Mouse (Mus musculus) lung, postnatal 0 days (tissue): ENCODE results near the gene Cdk5rap2. TPM values are rescaled to one million over a fixed set of nuclear protein-coding genes. Genes with fewer than 3 reads are reported as not detected.

Source experiments
- ATAC-seq: fragments of 200-750 bp; cut with Nextera tagmentation; 2 replicates; pipeline ENCODE4 v1.8.0; 2017; ENCODE audit warnings: moderate library complexity
- DNase-seq: peaks from one replicate; pipeline ENCODE4 v3.0.0-alpha.2; 2016; ENCODE audit warnings: low spot score
- H3K27ac ChIP-seq: fragments of 300-500 bp; sonication (generic); 2 replicates; pipeline ENCODE4 v1.5.1; 2014; ENCODE audit warnings: antibody characterized with exemption, mild to moderate bottlenecking, low read length, mixed read lengths
- H3K27me3 ChIP-seq: fragments of 300-500 bp; sonication (generic); replicated peaks from 2 replicates; pipeline ENCODE4 v1.6.1; 2014; ENCODE audit warnings: low read length, mixed read lengths; ENCODE audit not compliant: insufficient read depth
- H3K36me3 ChIP-seq: fragments of 300-500 bp; sonication (generic); 2 replicates; pipeline ENCODE4 v1.6.1; 2014; ENCODE audit warnings: low read length, mixed read lengths; ENCODE audit not compliant: insufficient read depth
- H3K4me1 ChIP-seq: fragments of 300-500 bp; sonication (generic); 2 replicates; pipeline ENCODE4 v1.6.1; 2014; ENCODE audit warnings: antibody characterized with exemption, low read depth, low read length, mixed read lengths; ENCODE audit not compliant: insufficient read depth
- H3K4me2 ChIP-seq: fragments of 300-500 bp; sonication (generic); replicated peaks from 2 replicates; pipeline ENCODE4 v1.6.1; 2014; ENCODE audit warnings: low read depth, mild to moderate bottlenecking, low read length, moderate library complexity, mixed read lengths
- H3K4me3 ChIP-seq: fragments of 300-500 bp; sonication (generic); 2 replicates; pipeline ENCODE4 v1.5.1; 2014; ENCODE audit warnings: low read depth, low read length
- H3K9ac ChIP-seq: fragments of 300-500 bp; sonication (generic); replicated peaks from 2 replicates; pipeline ENCODE4 v1.6.1; 2014; ENCODE audit warnings: low read depth, mild to moderate bottlenecking
- H3K9me3 ChIP-seq: fragments of 300-500 bp; sonication (generic); 2 replicates; pipeline ENCODE4 v1.6.1; 2016; ENCODE audit warnings: low read length, mixed read lengths
- CTCF ChIP-seq: IDR thresholded peaks from 2 replicates; pipeline ENCODE4 v1.5.1; 2016; ENCODE audit warnings: antibody characterized with exemption, mild to moderate bottlenecking
- EP300 ChIP-seq: IDR thresholded peaks from 2 replicates; pipeline ENCODE4 v1.6.1; 2016; ENCODE audit warnings: antibody characterized with exemption, mild to moderate bottlenecking, control low read depth
- WGBS: fragments of 180-500 bp; shearing (Covaris S2); extraction: QIAGEN DNeasy Blood & Tissue Kit; methylation state at CpG from one replicate; pipeline ENCODE4 v1.1.7; 2014; 5-methylcytosine and 5-hydroxymethylcytosine counted together
- polyA plus RNA-seq: library from polyadenylated mRNA; unstranded; fragments of >200 nt; fragmentation: Nextera tagmentation; extraction: Ambion mirVana; gene quantifications from 2 replicates; pipeline ENCODE4 v1.2.1, GENCODE M21; 2015

Cdk5rap2 gene
- polyA plus RNA-seq, 1 experiment from 2014 or later, result 3.8 TPM

GRCm38 (mm10) chr4:70334995-70335394 is 75.2 kb downstream of the Cdk5rap2 start:
- Histone ChIP-seq H3K9ac (no peak overlapping the region), H3K27me3 (no peaks in the 10 kb centered on the region), H3K4me3 (no peak overlapping the region), H3K9me3 (no peaks in the 10 kb centered on the region), H3K27ac (no peak overlapping the region), H3K4me1 (no peaks in the 10 kb centered on the region), H3K36me3 (no peaks in the 10 kb centered on the region), H3K4me2 (no peak overlapping the region)
- WGBS, result 61% methylated on average over 4 of the region's 4 CpGs
- no peak for ATAC-seq
- TF ChIP-seq CTCF, result no peak
- TF ChIP-seq EP300, result no peak
- DNase-seq, result no peak

DNA sequence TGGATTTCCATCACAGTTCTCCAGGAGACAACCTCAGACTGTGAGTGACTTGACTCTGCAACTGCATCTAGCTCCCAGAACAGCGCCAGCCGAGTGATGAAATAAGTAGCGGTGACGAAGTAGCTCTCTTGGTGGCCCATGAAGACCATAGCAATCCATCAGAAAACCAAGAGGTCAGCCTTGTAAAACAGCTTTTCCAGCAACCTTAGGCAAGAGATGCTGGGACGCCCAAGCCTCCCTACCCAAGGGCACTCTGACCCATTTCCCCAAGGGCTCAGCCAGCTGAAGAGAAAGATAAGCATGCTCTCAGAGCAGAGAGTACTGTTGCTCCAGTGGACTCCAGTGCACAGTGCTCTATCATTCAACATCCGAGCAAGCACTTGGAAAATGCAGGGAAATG is 77.3 kb downstream of the Cdk5rap2 start:
- H3K36me3 ChIP-seq, result no peaks in the 10 kb centered on the region
- 88% methylated on average over 6 of the region's 6 CpGs for WGBS
- DNase-seq (no peak), ATAC-seq (no peak)
- no peaks in the 10 kb centered on the region for H3K4me1 ChIP-seq
- no peak overlapping the region for H3K4me2 ChIP-seq
- no peak overlapping the region for H3K27ac ChIP-seq
- no peaks in the 10 kb centered on the region for H3K9me3 ChIP-seq
- no peak overlapping the region for H3K4me3 ChIP-seq
- no peaks in the 10 kb centered on the region for H3K27me3 ChIP-seq
- no peak overlapping the region for H3K9ac ChIP-seq
- TF ChIP-seq EP300, result no peak

- 87% methylated on average over 7 of the region's 7 CpGs for WGBS
- H3K36me3 ChIP-seq, result no peaks in the 10 kb centered on the region
- H3K4me2 ChIP-seq, result no peak overlapping the region
- ATAC-seq (no peak), DNase-seq (no peak)
- H3K4me1 ChIP-seq, result no peaks in the 10 kb centered on the region
- H3K4me3 ChIP-seq, result no peak overlapping the region
- no peak overlapping the region for H3K9ac ChIP-seq
- no peaks in the 10 kb centered on the region for H3K27me3 ChIP-seq
- no peak overlapping the region for H3K27ac ChIP-seq
- H3K9me3 ChIP-seq, result no peaks in the 10 kb centered on the region
- no peak for TF ChIP-seq EP300
These were observed 77.7 kb downstream of the Cdk5rap2 start for GRCm38 (mm10) chr4:70332576-70332975.

- 86% methylated on average over 6 of the region's 6 CpGs for WGBS
- TF ChIP-seq EP300, result no peak
- no peak for TF ChIP-seq CTCF
- Histone ChIP-seq H3K9me3 (no peaks in the 10 kb centered on the region), H3K4me3 (no peak overlapping the region), H3K27ac (no peak overlapping the region), H3K4me1 (no peaks in the 10 kb centered on the region), H3K36me3 (no peaks in the 10 kb centered on the region), H3K4me2 (no peak overlapping the region), H3K9ac (no peak overlapping the region), H3K27me3 (no peaks in the 10 kb centered on the region)
- DNase-seq (no peak), ATAC-seq (no peak)
These were observed 79.1 kb downstream of the Cdk5rap2 start for GRCm38 (mm10) chr4:70331181-70331580.

- WGBS, result 91% methylated on average over 9 of the region's 9 CpGs
These were observed 82.2 kb downstream of the Cdk5rap2 start for GRCm38 (mm10) chr4:70328033-70328432.

GRCm38 (mm10) chr4:70327436-70327835 is 82.8 kb downstream of the Cdk5rap2 start:
- no peaks in the 10 kb centered on the region for H3K9me3 ChIP-seq

More at GRCm38 (mm10) chr4:70328033-70328432, 82.2 kb downstream of the Cdk5rap2 start:
- TF ChIP-seq CTCF (no peak), EP300 (no peak)
- Histone ChIP-seq H3K4me1 (no peaks in the 10 kb centered on the region), H3K4me2 (no peak overlapping the region), H3K9ac (no peak overlapping the region), H3K36me3 (no peaks in the 10 kb centered on the region), H3K4me3 (no peak overlapping the region), H3K9me3 (no peaks in the 10 kb centered on the region), H3K27ac (no peak overlapping the region), H3K27me3 (no peaks in the 10 kb centered on the region)
- no peak for DNase-seq
- no peak for ATAC-seq

GRCm38 (mm10) chr4:70321586-70321985 is 88.7 kb downstream of the Cdk5rap2 start:
- Histone ChIP-seq H3K9ac (no peak overlapping the region), H3K4me2 (no peak overlapping the region), H3K4me3 (no peak overlapping the region), H3K9me3 (no peaks in the 10 kb centered on the region), H3K36me3 (no peaks in the 10 kb centered on the region), H3K27ac (no peak overlapping the region), H3K27me3 (no peaks in the 10 kb centered on the region), H3K4me1 (no peaks in the 10 kb centered on the region)
- TF ChIP-seq EP300 (no peak), CTCF (no peak)
- DNase-seq (no peak), ATAC-seq (no peak)
- WGBS, result 70% methylated on average over 1 of the region's 1 CpGs

More at GRCm38 (mm10) chr4:70327436-70327835, 82.8 kb downstream of the Cdk5rap2 start:
- Histone ChIP-seq H3K27me3 (no peaks in the 10 kb centered on the region), H3K27ac (no peak overlapping the region), H3K4me3 (no peak overlapping the region), H3K4me1 (no peaks in the 10 kb centered on the region), H3K36me3 (no peaks in the 10 kb centered on the region), H3K9ac (no peak overlapping the region), H3K4me2 (no peak overlapping the region)
- DNase-seq (no peak), ATAC-seq (no peak)
- no peak for TF ChIP-seq CTCF
- TF ChIP-seq EP300, result no peak
- 61% methylated on average over 1 of the region's 1 CpGs for WGBS
